Mouse (Mus musculus) adrenal gland, adult 2 months (tissue): ENCODE data around the gene Mapk12. TPM values are rescaled to one million over a fixed set of nuclear protein-coding genes. Genes with fewer than 3 reads are reported as not detected.

Experiments
- DNase-seq: peaks from one replicate; pipeline ENCODE4 v3.0.0; 2021
- polyA plus RNA-seq: library from polyadenylated mRNA; depleted of rRNA; stranded (reverse); fragments of >200 nt; gene quantifications from 2 replicates; pipeline ENCODE4 v1.2.3, GENCODE M21; 2012
- total RNA-seq, 2 experiments: library from RNA; stranded (reverse); gene quantifications; 2 replicates each; pipeline ENCODE4 v1.2.3; 2021

Gene Mapk12
- total and polyA plus RNA-seq, 3 experiments: 5.9 to 10.2 (median 6.7) TPM

DNA sequence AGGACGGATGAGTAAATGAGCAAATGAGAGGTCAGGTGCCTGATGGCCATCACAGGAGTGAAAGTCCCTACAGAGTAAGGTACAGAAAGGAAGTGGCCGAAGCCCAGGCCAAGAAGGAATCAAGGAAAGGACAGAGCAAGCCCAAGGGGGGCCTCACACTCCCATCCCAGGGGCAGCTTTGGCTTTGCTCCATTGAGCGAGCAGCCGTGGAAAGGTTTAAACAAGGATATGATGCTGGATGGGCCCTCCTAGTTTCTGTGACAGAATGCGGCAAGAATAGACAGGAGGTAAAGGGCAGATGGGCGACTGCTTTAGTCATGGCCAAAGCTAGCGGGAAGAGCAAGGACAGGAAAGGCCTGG, 2.5 kb downstream of the Mapk12 start:
- no peak for DNase-seq

DNA sequence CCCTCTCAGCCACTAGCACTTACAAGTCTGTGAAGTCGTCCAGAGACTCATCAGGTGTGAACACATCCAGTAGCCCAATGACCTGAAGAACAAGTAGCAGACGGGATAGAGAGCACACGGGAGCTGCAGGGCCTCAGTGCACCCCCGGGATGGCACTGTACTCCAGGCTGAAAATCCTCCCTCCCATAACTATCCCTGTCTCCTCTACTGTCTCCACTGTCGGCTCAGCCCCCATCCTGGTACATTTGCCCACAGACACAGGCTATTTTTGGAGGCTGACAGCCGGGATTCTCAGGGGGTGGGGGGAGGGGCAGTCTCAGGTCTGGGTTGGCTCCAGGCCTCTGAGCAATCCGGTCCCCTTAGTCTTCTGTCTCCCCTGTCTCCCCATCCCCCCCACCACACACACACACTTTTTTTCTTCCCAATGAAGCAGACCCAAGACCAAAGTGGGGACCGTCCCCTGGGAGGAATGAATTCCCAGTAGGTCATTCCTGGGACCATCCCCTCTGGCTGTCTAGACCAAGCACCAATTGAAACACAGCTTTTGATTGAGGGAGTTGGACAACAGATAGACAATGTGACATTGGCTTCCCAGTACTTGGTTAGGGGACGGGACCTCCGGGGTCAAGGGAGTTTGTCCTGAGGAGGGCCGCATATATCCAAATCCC, 3.0 kb downstream of the Mapk12 start:
- no peak for DNase-seq

DNA sequence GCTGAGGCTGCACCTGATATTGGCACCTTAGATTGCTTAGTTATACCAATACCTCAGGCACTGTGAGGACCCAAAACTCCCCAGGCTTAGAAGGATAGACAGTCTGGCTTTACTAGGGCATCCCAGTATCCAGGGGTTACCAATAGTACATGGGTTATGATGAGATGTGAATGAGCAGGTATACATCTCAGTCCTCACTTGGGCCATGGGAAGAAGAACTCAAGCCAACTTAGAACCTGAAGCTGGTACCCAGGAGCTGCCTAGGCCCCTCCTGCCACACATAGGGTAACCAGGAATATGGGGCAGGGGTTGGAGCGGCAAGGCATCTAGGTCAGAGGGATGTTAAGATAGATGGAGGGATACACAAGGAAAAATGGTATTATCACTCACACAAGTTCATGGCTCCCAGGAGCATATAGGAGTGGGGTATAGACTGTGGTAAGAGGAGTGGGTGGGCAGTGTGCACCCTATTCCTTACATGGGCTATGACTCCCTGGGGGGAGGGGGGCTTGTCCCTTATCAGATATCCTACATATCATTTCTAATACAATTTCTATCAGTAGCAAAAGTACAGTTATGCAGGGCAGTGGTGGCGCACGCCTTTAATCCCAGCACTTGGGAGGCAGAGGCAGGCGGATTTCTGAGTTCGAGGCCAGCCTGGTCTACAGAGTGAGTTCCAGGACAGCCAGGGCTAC, 3.9 kb downstream of the Mapk12 start:
- DNase-seq: no peak

DNA sequence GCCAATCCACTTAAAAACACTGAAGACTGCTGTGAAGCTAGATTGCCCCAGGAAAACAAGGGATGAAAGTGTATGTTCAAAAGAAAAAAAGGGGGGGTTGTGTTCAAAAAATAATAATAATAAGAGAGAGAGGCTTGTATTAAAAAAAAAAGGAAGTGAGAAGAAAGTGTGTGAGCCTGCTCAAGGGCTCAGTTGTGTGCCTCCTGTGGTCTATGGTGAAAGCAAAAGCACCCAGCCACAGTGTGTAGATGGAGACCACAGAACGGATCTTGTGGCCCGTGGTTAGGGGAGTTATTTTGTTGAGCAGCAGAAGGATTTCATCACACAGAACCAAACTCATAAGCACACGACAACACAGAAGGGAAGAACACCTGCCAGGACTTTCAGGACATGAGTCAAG, 9.2 kb downstream of the Mapk12 start:
- DNase-seq: no peak

DNA sequence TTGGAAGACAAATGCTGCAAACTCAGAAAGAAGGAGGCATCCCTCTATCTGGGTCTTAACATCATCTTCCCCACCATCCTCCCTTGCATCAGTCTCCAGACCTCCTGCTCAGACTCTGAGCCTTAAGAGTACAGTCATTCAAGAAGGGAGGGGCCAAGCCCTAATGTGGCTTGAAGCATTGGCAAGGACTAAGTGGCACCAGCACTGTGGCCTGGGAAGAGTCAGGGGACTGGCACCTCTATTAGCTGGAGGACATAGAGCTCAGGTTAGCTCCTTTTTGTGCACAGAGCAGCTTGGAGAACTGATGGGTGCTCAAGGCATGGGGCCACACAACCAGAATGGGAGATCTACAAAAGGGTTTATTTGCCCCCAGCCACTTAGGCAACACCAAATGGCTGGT, 10.3 kb downstream of the Mapk12 start:
- DNase-seq: no peak

DNA sequence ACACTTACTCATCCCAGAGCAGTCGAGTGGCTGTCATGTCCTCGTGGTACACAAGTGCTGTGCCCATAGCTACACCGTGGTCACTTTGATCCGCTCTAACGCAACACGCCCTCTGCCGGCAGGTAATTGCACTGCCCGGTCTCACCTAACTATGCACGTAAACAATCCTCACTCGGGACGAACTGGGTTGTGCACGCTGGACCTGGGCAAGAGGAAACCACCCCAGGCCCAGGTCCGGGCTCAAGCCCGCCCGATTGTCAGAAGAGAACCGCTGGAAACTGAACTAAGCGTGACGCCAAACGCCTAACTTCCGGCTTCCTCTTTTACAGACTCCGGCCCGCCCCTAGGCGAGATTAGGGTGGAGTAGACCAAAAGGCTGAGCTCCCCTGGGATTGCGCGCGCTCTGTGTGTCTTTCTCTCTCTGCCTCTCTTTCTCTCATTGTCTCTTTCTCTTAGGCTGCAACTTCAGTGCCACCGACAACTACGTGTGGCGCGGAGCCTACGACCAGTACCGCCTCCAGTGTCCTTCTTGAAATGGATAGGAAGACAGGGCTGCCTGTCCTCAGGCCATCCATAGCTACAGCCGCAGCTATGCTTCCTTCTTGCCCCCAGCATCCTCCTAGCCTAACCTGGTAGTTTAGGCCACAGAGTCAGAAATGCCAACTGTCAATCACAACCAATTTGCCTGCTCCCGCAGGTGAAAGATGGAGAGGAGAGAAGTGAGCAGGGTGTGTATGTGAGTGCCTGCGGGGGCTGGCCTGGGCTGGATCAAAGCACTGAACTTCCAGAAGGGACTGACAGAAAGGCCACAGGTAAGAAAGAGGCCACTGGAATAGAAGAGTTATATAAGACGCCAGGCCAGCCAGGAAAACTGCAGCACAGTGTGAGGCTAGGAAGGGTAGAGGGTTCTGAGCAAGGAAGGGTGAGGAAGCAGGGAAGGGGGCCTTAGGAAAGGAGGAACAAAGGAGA, 11.8 kb downstream of the Mapk12 start, which contains the start of gene Hdac10:
Gene Hdac10, minus strand, starts transcription at position 319 of the 969 bp plus-strand sequence.
- DNase-seq: peak; percentile 88

DNA sequence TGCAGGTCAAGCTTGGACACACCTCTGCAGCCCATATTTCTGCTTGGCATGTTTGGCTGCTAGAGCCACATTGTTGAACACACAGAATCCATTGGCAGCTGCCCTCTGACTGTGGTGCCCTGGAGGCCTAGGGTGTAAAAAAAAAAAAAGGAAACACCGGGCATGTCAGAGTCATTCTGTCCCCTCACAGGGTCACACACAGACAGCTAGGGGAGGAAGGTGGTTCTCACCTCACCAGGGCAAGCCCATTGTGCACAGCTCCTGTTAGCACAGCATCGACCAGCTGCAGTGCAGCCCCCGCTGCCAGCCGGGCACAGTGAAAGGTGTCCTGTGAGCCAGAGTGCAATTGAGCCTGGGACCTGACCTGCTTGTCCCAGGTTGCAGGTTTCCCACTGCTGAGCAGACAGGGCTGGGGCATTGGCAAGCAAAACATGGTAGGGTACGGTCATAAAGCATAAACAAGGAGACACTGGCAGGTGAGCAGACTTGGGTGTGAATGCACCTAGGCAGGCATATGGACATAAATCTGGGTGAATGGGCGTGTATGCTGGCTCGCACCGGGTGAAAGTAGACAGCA, 13.1 kb downstream of the Mapk12 start:
- DNase-seq: no peak

DNA sequence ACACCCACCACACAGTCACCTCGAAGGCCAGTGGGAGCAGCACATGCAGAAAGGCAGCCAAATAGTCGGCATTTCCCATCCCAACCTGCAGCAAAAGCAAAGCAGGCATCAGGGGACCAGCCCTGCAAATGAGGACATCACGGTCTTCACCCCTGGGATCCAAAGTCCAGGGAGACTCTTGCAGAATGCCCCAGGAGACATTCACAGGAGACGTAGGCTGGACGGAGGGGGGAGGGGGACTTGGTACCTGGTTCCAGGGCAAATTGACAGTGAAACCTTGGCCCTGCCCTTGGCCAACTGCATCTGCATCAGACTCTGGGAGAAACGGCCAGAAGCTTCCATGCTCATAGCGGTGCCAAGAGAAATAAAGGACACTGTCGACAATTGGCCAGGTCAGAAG, 13.9 kb downstream of the Mapk12 start:
- no peak for DNase-seq

DNA sequence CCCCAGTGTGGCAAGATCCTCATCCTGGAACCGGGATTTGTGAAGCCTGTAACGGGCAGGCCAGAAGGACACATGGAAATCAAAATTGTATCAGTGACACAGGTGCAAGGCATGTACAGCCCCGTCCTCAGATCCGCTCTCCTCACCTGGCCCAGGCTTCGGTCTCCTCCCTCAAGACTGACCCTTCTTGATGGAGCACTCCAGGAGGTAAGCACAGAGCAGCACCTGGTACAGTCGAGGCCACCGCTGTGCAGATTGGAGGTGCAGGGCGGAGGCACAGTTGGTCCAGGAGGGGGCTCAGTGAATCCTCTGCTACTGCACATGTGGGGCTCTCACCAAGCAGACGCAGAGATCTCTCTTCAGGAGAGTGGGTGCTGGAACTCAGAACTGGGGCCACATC, 15.2 kb downstream of the Mapk12 start:
- DNase-seq: no peak

DNA sequence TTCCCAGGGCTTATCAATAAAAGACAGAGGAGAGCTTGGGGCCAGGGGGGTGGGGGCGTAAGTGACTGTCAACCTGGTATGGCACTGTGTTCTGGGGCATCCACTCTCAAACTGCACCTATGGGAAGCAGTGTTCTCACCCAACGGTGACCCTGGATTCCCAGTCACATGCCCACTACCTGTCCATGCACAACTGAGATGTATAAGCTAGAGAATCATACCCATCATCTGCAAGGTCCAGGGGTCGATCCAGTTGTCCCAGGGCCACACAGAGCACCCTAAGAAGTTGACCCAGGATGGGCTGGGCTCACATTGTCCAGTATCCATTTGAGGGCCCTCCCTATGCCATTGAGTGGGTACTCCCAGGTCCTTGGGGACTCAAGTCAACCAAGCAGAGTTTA, 16.2 kb downstream of the Mapk12 start:
- DNase-seq: no peak

DNA sequence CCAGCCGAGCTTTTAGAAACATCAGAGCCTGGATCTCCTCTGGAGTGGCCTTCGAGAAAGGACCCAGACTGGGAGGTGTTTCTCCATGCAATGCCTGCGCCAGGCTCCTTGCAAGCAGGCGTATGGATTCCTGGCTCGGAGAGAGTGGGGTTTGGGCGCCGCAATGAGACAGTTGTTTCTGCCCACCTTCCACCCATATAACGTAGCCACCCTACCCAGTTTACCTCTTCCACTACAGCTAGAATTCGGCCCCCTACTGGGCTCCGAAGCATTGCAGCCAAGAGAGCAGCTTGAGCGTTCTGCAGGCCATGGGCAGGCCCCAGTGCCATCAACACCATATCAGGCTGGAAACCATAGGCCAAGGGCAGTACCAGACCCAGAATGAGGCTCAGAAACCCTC, 16.9 kb downstream of the Mapk12 start:
- DNase-seq: no peak

DNA sequence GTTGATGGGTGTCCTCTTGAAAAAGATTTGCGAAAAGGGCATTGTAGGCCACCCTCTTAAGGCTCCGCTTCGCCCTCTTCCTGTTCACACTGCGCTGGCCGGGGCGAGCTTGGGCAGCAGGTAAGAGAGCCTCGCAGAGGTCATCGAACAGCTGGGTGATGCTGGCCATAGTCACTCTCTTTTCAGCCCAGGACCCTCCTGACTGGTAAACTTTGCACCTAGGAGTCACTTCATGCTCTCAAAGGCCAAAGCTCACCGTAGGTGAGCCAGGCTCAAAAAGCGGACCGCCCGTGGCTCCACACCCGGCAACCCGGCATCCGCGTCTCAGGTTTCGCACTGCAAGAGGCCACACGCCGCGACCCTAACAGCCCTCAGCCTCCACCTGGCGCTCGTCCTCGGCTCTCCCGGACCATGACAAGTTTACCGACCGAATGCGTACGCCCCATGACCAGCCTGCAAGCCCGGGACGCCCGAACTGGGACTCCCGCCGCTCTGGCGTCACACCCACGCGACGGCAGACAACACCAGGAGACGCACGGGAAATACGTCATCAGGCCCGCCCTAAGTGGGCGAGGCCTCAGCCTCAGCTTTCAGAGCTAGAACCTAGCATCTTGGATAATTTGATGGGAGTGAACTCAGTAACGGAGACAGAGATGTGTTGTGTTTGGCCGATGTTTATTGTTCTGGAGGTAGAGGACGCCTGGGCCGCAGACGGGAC, 17.7 kb downstream of the Mapk12 start, which contains the start of gene Tubgcp6:
Gene Tubgcp6, minus strand, starts transcription at position 464 of the 718 bp plus-strand sequence.
- peak; percentile 96 for DNase-seq

DNA sequence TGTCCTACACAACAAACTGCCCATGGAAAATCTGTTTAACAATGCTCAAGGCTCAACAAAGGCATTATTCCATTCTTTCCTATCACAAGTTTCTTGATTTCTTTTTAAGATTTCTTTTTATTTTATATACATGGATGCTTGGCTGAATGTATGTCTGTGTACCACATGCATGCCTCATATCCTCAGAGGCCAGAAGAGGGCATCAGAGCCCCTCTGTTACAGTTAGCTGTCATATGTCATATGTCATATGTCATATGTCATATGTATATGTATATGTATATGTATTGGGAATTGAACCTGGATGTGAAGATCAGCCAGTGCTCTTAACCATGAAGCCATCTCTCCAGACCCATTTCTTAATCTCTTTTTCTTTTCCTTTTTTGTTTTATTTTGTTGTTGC, 22.5 kb downstream of the Mapk12 start:
- DNase-seq: no peak

DNA sequence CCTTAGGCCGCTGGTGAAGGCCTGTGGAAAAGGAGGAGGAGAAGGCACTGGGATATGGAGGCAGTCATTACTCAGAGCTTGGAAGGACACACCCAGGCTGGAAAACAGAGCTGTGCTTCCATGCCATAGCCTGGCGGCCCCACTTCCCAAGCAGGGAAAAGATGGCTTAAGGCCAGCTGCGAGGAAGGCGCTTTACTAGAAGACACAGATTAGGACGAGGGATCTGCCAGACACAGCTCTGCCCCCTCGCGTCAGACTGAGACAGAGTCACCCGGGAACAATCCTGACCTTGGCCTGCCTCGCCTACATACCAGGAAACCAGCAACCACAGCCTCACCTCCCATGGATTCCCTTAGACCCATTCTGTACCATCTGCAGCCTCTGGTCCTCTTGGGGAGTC, 30.4 kb downstream of the Mapk12 start:
- peak; percentile 80 for DNase-seq

DNA sequence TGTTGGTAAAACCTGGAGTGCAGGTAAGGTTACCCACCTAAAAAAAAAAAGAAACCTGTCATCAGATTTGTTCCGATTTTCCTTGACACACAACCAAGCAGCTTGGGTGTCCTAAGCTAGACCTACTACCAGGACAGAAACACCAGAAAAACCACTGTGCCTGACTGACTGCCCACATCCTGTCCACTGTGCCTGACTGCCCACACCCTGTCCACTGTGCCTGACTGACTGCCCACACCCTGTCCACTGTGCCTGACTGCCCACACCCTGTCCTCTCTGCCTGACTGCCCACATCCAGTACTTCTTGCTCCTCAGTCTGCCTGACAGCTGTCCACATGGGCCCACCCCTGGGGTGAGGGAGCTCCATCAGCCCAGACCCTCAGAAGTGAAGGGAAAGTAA, 33.5 kb downstream of the Mapk12 start:
- no peak for DNase-seq

DNA sequence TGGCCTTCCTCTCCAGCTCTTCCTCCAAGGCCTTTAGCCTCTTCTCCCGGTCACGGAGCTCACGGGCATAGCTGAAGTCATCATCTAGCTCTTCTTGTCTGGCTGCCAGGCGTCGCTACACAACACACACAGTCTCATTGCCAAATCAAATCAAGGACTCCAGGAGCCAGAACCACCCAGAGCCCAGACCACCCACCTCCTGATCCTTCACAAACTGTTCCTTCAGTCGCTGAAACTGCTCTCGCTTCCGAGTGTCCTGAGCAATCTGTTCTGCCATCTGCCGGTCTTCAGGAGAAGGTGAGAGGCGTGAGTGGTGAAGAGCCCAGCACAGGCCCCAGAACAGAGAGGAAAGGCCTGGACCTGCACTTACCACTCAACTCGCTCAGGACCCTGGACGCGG, 34.4 kb downstream of the Mapk12 start:
- no peak for DNase-seq

DNA sequence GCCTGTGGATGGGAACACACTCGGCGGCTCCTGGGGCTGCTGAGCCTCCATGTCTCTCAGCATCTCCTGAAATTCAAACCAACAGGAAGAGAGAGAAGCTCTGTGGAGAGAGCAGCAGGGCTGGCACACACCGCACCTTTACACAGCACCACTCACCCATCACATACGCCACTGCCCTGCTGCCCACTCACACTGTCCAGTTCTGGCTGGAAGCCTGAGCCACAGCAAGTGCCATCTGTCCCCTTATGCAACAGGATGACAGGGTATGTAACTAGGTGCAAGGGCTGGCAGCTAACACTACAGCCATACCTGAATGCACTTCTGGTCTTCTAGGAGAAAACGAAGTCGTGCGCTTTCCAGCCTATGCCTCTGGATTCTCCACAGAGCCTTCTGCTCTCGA, 36.1 kb downstream of the Mapk12 start:
- DNase-seq: no peak

DNA sequence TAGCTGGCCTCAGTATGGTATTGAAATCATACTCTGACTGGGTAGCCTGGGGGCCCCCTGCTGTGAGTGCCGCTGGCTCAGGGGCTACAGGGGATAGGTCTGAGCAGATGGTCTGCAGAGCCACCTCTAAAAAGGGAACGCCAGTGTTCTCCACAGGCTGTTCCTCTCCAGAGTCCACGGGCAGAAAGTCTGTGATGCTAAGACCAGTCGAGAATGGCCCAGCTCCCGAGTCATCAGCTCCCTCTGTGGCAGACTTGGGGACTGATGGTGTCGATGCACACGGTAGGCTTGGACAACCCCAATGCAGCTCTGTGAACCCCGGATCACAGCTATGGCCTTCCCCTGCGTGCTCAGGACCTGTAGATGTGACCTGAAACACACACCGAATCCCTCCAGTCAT, 36.6 kb downstream of the Mapk12 start:
- no peak for DNase-seq

DNA sequence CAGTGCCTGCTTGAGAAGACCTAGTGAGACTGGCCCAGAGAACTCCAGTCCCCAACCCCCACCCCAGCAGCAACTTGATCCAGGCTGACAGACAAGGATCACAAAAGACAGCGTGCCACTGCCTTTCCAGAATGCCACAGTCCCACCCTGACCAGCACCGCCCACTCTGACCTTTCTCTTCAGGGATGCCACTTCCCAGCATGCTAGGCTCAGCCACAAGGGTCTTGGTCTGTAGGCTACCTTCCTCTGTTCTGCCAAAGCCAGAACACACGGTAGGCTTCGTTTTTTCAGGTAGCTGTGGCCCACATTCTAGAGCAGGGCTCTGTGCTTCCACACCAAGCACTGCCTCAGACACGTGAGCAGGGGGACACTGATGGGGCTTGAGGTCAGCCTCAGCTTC, 37.9 kb downstream of the Mapk12 start:
- DNase-seq: no peak

DNA sequence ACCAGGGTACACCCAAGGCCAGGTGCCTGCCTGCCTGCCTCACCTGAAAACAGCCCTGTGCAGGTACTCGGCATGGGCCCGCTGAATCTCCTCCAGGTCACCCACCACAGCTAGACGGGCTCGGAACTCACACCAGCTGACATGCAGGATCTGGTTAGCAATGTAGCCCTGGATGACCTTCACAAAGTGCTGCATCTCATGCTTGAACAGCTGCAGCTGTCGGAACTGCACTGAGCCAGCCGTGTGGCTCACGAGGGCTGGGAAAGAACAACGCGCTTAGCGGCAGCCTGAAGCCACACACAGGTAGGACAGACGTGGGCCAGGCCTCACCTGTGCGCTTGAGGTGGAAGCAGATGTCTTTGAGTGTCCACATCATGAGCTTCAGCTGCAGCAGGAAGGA, 39.7 kb downstream of the Mapk12 start:
- no peak for DNase-seq

DNA sequence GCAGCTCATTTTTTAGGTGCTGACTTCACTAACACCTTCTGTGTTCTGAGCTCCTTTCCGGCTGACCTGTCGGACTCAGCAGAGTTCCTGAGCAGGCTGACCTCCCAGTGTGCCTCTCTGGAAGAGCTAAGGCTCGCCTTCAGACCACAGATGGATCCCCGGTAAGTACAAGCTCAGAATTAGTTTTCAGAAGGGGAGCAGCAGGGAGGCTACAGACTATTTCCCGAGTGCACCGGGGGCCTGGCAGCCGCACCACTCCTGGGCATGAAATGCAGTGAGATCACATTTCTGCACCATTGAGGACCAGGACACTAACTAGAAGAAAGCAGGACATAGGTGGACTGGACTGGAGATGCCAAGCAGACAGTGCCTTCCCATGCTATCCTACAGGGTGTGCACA, 41.9 kb downstream of the Mapk12 start:
- peak; percentile 3 for DNase-seq

DNA sequence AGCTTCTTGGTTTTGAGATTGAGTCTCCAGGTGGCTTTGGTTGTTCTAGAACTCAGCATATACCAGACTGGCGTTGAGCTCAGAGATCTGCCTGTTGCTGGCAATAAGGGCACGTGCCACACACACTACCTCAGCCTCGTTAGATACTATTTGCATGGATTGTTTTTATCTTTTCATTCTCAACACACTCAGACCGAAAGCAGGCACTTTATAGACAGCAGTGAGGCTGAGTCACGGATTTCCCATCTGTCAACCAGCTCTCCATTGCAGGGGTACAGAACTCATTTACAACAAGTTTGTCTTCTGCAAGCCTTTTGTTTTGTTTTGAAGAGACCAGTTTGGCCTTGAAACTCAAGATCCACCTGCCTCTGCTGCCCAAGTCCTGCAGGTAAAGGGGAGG, 43.1 kb downstream of the Mapk12 start:
- no peak for DNase-seq
